Mouse (Mus musculus): ENCODE results near the gene Klc1. TPM values are rescaled to one million over a fixed set of nuclear protein-coding genes. Genes with fewer than 3 reads are reported as not detected.

Gene Klc1
- polyA plus RNA-seq, 1 experiment: 103 TPM

- H3K27ac ChIP-seq (ENCODE audit: insufficient read depth, low read length): no peak overlapping the region
- H3K4me1 ChIP-seq (ENCODE audit: control insufficient read depth, insufficient read depth, low read length): no peaks in the 10 kb centered on the region
- TF ChIP-seq POLR2A (IDR thresholded peaks at IDR 0.05; ENCODE audit: low read depth, low read length) (no peak), CTCF (IDR thresholded peaks at IDR 0.05; ENCODE audit: borderline replicate concordance, insufficient read depth, low read length) (no peak)
- H3K4me3 ChIP-seq (ENCODE audit: insufficient read depth, low read length): no peak overlapping the region
These were observed 42.0 kb downstream of the Klc1 start for GRCm38 (mm10) chr12:111800459-111801183.

- Histone ChIP-seq H3K4me3 (ENCODE audit: insufficient read depth, low read length) (no peak overlapping the region), H3K4me1 (ENCODE audit: control insufficient read depth, insufficient read depth, low read length) (no peaks in the 10 kb centered on the region)
- no peak for TF ChIP-seq CTCF (IDR thresholded peaks at IDR 0.05; ENCODE audit: borderline replicate concordance, insufficient read depth, low read length)
- TF ChIP-seq POLR2A (IDR thresholded peaks at IDR 0.05; ENCODE audit: low read depth, low read length): no peak
These were observed 44.9 kb downstream of the Klc1 start for GRCm38 (mm10) chr12:111803538-111803937.

GRCm38 (mm10) chr12:111808775-111809174, 50.1 kb downstream of the Klc1 start:
- Histone ChIP-seq H3K4me1 (ENCODE audit: control insufficient read depth, insufficient read depth, low read length) (peaks cover 2% of the 10 kb centered on the region; the same call in 1 of the 2 replicates), H3K4me3 (ENCODE audit: insufficient read depth, low read length) (no peak overlapping the region), H3K27ac (ENCODE audit: insufficient read depth, low read length) (no peak overlapping the region)
- TF ChIP-seq CTCF (IDR thresholded peaks at IDR 0.05; ENCODE audit: borderline replicate concordance, insufficient read depth, low read length) (no peak), POLR2A (IDR thresholded peaks at IDR 0.05; ENCODE audit: low read depth, low read length) (no peak)

More at GRCm38 (mm10) chr12:111803538-111803937, 44.9 kb downstream of the Klc1 start:
- no peak overlapping the region for H3K27ac ChIP-seq (ENCODE audit: insufficient read depth, low read length)

GRCm38 (mm10) chr12:111809762-111810161, 51.1 kb downstream of the Klc1 start:
- Histone ChIP-seq H3K4me3 (ENCODE audit: insufficient read depth, low read length) (no peak overlapping the region), H3K4me1 (ENCODE audit: control insufficient read depth, insufficient read depth, low read length) (peaks cover 2% of the 10 kb centered on the region; the same call in 1 of the 2 replicates), H3K27ac (ENCODE audit: insufficient read depth, low read length) (0 out of 2 replicates have a peak overlapping the region, but pooled peaks have one; percentile 7)
- TF ChIP-seq CTCF (IDR thresholded peaks at IDR 0.05; ENCODE audit: borderline replicate concordance, insufficient read depth, low read length) (no peak; the same call in 1 of the 2 replicates), POLR2A (IDR thresholded peaks at IDR 0.05; ENCODE audit: low read depth, low read length) (0 out of 2 replicates have a peak, but pooled peaks have one; percentile 33)

GRCm38 (mm10) chr12:111812075-111812474, 53.4 kb downstream of the Klc1 start:
- Histone ChIP-seq H3K4me3 (ENCODE audit: insufficient read depth, low read length) (no peak overlapping the region), H3K4me1 (ENCODE audit: control insufficient read depth, insufficient read depth, low read length) (peaks cover 2% of the 10 kb centered on the region; the same call in 1 of the 2 replicates), H3K27ac (ENCODE audit: insufficient read depth, low read length) (no peak overlapping the region)
- TF ChIP-seq POLR2A (IDR thresholded peaks at IDR 0.05; ENCODE audit: low read depth, low read length) (no peak), CTCF (IDR thresholded peaks at IDR 0.05; ENCODE audit: borderline replicate concordance, insufficient read depth, low read length) (no peak)

- peaks cover 2% of the 10 kb centered on the region; the same call in 1 of the 2 replicates for H3K4me1 ChIP-seq (ENCODE audit: control insufficient read depth, insufficient read depth, low read length)
- H3K27ac ChIP-seq (ENCODE audit: insufficient read depth, low read length): no peak overlapping the region
- peak overlapping the region; percentile 61 for H3K4me3 ChIP-seq (ENCODE audit: insufficient read depth, low read length)
- no peak for TF ChIP-seq CTCF (IDR thresholded peaks at IDR 0.05; ENCODE audit: borderline replicate concordance, insufficient read depth, low read length)
- no peak for TF ChIP-seq POLR2A (IDR thresholded peaks at IDR 0.05; ENCODE audit: low read depth, low read length)
These were observed 54.0 kb downstream of the Klc1 start for GRCm38 (mm10) chr12:111812611-111813010.

- TF ChIP-seq CTCF (IDR thresholded peaks at IDR 0.05; ENCODE audit: borderline replicate concordance, insufficient read depth, low read length) (no peak), POLR2A (IDR thresholded peaks at IDR 0.05; ENCODE audit: low read depth, low read length) (no peak)
- H3K4me3 ChIP-seq (ENCODE audit: insufficient read depth, low read length): peak overlapping the region; percentile 61
- peaks cover 2% of the 10 kb centered on the region; the same call in 1 of the 2 replicates for H3K4me1 ChIP-seq (ENCODE audit: control insufficient read depth, insufficient read depth, low read length)
- H3K27ac ChIP-seq (ENCODE audit: insufficient read depth, low read length): no peak overlapping the region
These were observed 54.6 kb downstream of the Klc1 start for GRCm38 (mm10) chr12:111813111-111813765.

- Histone ChIP-seq H3K4me1 (ENCODE audit: control insufficient read depth, insufficient read depth, low read length) (peaks cover 2% of the 10 kb centered on the region; the same call in 1 of the 2 replicates), H3K4me3 (ENCODE audit: insufficient read depth, low read length) (peak within 1 kb of the TSS; percentile 92), H3K27ac (ENCODE audit: insufficient read depth, low read length) (peak within 1 kb of the TSS; percentile 83)
- TF ChIP-seq POLR2A (IDR thresholded peaks at IDR 0.05; ENCODE audit: low read depth, low read length) (peak; percentile 90), CTCF (IDR thresholded peaks at IDR 0.05; ENCODE audit: borderline replicate concordance, insufficient read depth, low read length) (no peak)
These were observed 55.3 kb downstream of the Klc1 start, which contains the start of the genes Xrcc3 and Zfyve21 for GRCm38 (mm10) chr12:111813766-111814617. TSS of gene Xrcc3 (minus strand) at chr12:111813873. TSS of gene Zfyve21 (plus strand) at chr12:111814170.

Data from embryonic fibroblast, embryonic 13.5 days (primary cell).